Mouse (Mus musculus): ENCODE data around the gene Atp13a3.
"Not testable (repeated sequence)": the region's sequence is repeated elsewhere in the genome, so short reads cannot be mapped to it uniquely, and the experiment has no call there.

Atp13a3 gene

DNA sequence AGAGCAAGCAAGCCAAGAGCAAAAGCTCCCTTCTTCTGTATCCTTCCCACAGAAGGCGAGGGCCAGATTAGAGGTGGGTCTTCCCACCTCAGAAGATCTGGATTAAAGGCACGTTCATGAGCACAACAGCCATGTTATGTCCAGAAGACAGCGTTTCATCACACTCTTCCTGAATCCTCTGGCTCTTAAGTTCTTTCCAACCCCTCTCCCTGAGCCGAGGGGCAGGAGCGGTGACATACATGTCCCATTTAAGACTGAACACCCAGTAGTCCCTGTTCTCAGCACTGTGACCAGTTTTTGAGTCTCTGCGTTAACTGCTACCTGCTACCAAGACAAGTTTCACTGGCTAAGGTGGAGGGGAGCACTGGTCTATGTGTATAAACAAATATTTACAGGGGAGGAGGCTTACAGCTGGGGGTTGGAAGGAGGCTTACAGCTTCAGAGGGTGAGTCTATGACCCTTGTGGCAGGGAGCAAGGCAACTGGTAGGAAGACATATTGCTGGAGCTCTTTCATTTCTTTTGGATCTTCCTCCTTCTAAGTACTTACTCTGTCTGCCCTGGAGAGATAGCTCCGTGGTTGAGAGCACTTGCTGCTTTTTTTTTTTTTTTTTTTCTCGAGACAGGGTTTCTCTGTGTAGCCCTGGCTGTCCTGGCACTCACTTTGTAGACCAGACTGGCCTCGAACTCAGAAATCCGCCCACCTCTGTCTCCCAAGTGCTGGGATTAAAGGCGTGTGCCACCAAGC lies at the start of gene Atp13a3:
Atp13a3 (minus strand) TSS at position 51 of the 746 bp plus-strand sequence.
- DNase-seq: no peak

DNA sequence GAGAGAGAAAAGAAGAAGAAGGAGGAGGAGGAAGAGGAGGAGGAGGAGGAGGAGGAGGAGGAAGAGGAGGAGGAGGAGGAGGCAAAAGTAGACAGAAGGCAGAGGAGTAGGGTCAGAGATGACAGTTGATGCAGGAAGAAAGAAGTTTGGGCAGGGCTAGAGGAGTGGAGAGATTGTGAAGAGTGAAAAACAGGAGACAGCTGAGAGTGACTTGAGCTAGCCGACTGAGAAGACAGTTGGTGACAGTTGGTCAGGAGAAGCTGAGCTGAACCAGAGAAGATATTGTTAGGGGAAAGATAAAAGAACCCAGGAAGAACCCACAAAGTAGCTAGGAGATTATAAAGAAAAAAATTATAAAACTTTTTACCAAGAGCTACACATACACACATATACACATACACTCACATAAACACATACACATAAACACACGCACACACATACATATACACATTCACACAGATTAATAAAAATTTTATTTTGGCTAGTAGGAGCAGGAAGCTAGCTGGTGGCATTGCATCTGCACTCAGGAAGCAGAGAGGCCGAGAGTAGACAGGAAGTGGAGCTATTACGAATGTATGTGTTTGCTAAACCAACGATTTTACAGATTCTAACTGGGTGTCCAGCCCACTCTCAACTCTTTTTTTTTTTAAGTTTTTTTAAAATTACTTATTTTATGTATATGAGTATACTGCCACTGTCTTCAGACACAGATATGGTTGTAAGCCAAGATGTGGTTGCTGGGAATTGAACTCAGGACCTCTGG lies 47.6 kb upstream of the Atp13a3 start:
- no peak for DNase-seq

DNA sequence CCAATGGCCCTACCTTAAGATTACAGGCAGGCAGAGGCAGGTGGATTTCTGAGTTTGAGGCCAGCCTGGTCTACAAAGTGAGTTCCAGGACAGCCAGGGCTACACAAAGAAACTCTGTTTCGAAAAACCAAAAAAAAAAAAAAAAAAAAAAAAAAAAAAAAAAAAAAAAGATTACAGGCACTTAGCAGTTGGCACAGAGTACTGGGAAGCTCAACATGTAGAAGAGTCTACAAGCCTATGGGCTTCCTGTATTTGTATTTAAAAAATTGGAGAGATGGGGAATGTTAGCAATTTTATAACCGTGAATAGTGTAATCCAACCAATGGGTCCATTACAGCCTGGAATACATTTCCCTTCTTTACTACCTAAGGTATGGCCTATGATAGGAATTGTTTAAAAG lies 45.4 kb upstream of the Atp13a3 start:
- DNase-seq: not testable (repeated sequence)

DNA sequence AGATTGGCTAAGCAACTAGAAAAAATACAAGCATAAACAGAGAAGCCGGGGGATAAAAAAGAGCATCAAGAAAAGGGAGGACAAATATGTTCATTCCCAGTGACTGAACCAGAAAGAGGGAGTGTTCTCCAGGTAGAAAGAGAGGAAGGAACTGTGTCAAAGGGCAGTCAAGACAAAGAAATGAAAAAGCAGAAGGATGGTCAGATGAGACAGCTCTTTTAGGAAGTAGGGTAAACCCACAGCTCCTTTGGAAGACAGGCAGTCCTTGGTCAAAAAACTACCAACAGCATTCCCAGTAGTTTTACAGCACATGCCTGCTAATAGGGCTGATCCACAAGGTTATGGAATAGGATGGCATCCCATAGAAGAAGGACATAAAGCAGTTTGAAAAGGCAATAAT lies 43.2 kb upstream of the Atp13a3 start:
- DNase-seq: no peak

DNA sequence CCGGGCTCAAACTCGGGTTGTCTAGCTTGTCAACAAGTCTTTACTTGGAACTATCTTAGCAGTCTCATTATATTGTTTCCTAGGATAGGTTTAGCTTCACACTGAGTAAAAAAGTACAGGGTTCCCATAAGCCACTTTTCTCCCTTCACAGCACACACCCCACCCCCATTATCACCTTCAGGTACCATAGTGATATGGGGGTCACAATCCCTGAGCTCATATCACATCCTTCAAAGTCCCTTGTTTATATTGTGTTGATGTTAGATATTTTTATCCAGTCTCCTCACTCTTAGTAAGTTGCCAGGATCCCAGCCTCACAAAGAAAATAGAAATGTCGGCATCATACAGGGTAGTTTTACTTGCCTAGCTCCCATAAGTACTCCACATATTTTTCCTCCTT lies 42.4 kb upstream of the Atp13a3 start:
- DNase-seq: no peak

DNA sequence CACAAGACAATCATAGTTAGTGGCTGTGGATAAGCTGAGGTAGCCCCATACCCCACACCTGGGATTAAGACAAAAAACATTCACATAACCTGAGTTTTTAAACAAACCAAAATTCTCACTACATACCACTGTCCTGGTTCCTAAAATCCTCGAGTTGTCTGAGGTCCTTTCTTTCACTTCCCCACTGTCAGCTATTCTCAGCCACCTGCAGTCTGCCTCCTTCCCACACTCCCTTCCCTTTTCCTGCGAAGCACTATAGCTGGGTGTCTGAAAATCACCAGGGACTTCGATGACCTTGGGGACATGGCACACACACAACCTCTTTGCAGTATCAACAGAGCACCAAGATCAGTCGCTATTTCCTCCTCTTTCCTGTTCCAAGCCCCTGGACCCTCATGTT lies 41.9 kb upstream of the Atp13a3 start:
- no peak for DNase-seq

DNA sequence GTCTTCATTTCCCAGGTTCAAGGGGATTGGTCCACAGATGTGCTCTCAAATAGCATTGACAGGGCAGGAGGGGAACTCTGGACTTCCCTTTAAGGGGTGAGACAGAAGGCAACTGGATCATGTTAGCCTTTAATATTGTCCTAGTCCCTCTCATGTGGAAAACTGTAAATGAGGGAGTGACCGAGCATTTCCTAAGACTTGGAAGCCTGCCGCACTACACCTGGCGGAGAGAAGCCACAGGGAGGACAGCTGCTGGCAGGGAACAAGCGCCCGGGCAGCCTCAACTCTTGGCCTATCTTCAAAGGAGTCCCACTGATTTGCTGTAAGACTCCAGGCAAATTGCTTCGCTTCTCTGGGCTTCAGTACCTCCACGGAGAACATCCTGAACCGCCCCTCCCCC lies 37.6 kb upstream of the Atp13a3 start:
- DNase-seq: peak; percentile 29 to 50

DNA sequence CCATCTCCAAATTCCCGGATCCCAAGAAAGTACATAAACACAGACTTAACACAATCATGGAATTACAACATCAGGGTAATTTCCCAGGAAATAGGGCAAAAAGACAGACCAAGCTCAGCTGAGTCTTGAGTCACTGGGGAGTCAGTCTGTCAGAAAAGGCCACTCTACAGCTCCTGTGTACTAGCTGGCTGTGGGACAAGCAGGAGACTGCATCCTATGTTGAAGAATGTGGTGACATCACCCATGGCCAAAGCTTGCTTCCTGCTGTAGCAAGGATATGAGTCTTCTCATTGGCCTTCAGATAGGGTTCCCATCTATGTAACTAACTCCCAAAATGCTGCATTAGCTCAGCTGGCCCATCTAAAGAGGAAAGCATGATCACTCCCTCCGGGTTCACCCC lies 36.7 kb upstream of the Atp13a3 start:
- no peak for DNase-seq

DNA sequence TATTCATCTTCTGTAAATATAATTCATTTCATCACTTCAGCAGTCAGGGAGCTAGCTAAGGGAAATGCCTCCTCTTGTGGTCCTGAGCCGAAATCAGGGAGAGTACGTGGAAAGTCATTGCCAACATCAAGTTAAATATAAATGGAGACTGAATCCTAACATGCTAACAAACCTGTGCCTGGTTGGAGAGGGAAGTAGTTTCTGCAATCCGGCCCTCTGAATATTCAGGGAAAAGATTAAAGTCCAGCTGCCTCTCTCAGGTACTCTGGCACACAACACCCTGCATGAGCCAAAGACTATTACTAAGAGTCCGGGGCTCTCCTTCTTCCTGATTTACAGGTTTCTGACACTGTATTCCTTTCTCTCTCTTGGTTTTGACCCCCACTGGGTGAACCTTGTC lies 35.6 kb upstream of the Atp13a3 start:
- DNase-seq: peak; percentile 65 to 87

DNA sequence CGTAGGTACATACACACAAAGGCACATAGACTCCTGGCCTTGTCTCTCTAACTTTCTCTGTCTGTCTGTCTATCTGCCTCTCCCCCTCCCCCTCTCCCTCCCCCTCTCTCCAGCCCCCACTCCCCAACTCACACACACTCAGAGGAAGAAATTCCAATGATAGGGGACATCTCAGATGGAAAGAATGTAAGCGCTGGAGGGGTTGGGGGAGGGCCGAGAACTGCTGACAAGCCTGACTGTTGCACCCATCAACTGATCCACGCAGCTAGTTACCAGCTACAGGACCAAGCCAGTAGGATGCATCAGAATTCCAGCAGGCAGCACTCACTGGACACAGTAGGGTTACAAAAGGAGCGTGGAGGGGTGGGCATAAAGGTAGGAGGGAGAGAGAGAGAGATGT lies 34.1 kb upstream of the Atp13a3 start:
- no peak for DNase-seq

DNA sequence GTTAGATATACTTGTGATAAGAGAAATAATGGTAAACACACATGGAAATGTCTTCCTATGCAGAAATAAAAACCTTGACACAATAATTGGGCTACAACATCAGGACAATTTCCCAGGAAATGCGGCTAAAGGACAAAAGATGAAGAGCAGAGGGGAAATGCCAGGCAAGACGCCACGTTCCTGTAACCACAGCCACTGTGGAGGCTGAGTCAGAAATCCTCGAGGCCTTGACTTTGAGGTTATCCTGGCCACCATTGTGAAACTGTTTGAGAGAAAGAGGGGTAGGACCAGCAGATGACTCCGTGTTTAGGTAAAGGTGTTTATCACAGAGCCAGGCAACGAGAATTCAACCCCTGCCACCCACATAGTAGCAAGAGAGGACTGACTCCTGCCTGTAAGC lies 33.6 kb upstream of the Atp13a3 start:
- no peak for DNase-seq

DNA sequence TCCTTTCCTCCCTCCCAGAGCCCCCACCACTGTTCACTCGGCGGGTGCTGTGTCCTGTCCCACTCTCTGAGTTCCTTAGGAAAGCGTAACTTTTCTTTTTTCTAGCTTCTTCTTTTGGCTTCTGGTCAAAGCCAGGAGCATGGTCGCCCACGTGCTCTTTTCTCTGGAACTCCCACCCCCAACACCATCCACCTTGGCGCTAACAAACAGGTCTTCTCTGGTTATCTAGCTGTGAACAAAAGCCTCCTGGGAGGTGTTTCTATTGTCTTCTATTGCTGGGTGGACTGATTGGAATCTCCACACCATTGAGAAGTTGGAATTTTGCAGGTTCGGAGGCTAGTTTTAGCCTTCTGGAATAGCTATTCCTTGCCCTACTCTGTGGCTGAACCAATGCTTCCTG lies 30.5 kb upstream of the Atp13a3 start:
- DNase-seq: no peak

DNA sequence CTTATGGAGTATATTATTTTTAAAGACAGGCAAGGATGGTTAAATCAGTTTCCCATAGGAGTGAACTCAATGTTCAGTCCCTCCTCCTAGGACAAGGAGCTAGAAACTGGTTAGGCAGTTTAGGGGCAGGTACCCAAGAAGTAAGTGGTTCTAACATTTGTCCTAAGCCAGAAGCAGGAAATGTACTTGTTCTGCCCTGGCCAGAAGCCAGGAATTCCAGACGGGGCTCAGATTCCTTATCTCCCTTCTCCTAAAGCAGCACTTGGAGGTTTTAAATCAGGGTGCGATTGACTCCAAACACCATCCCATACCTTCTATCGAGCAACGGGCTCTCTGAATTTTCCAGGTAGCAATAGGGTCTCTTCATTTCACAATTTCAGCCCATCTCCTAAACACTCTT lies 29.6 kb upstream of the Atp13a3 start:
- DNase-seq: no peak

DNA sequence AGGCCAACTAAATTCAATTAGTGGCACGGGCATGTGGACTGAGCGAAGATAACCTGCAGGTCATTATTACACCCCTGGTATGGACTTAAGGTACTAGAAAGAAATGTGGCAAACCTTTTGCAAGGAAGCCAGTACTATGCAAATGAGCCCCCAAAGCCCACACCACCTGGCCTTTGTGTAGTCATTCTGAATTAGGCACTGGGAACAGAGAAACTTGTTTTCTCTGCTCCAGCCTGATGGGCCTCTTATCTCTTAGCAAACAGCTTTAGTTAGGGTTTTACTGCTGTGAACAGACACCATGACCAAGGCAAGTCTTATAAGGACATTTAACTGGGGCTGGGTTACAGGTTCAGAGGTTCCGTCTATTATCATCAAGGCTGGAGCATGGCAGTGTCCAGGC lies 27.4 kb upstream of the Atp13a3 start:
- DNase-seq: no peak

DNA sequence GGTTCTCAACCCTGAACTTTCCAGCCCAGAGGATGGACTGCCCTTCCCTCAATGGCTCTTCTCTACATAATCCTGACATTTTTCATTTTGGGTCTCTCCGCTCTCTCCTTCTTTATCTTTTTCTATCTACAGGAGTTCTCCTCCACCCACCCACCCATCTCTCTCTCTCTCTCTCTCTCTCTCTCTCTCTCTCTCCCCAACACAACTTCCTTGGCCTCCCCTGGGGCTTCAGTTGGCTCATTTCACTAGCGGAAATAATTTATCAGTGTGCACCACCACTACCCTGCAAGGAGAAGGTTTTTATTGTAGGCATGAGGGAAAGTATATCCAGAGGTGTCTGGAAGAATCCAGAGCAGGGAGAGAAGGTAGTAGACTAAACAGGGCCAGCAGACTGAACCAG lies 26.3 kb upstream of the Atp13a3 start:
- no peak for DNase-seq

DNA sequence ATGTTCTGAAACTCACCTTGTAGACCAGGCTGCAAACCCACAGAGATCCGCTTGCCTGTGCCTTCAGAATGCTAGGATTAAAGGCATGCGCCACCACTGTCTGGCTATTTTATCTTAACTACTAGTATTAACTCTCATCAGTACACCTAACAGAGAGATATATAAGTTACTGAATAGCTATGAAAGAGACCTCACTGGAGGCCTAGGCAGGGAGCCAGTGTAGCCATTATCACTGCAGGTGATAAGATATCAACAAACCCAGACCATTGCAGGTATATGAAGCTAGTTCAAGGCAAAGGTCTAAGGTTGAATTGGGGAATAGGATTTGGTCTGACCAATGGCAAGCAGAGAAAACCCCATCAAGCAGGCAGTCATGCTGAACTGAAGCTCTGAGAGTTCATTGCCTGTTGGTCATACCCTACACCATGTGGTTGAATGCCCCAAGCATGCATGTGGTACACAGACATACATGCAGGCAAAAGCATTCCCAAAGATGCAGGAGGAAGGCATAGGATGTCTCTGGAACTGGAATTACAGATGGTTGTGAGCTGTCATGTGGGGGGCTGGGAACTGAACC lies 24.8 kb upstream of the Atp13a3 start:
- no peak for DNase-seq

DNA sequence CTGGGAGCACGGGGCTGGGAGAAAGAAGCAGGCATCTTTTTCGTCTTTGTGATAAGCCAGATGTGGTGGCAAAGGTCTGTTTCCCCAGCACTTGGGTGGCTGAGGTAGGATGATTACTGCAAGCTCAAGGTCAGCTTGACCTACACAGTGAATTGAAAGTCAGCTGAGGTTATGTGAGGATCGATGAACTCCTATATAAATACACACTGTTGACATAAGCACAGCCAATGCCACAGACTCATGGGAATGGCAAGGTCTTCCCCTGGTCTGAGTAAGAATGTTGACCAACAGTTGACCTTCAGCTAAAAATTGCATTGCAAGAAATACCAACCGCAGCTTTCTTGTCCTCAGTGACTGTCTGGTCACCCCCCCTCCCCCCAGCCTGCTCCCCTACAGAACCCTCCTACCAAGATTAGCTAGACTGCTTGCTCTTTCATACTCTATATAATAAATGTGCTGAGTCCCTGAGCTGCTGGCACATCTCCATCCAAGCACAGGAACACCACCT lies 23.0 kb upstream of the Atp13a3 start:
- DNase-seq: no peak

DNA sequence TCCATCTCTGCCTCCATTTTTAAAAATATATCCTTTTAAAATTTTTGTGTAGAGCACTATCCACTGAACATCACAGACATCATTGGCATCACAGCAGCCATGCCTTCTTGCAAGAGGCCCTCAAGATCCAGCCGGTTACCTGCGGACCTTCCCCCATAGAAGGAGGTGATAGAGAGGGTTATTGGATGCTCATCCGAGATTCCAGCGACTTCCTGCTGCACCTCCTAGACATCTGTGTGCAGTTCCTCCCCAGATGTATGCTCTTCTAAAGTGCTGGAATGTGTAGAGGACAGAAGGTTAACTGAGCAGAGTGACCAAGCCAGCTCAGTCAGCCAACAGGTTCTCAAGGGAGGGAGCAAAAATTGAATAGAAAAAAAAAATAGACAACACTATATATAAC lies 21.7 kb upstream of the Atp13a3 start:
- no peak for DNase-seq

DNA sequence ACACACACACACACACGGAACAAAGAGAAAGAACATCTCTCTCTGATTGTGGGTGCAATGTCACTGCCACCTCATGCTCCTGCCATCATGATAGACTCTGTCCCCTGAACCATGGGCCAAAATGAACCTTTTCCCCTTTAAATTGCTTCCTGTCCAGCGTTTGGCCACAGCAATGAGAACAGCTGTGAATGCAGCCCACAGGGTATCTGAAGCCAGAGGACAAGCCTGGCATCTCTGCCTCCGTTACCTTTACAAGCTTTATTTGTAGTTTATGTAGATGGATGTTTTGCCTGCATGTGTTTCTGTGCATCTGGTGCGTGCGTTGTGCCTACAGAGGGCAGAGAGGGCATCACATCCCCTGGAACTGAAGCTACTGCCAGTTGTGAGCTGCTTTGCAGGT lies 21.2 kb upstream of the Atp13a3 start:
- no peak for DNase-seq

DNA sequence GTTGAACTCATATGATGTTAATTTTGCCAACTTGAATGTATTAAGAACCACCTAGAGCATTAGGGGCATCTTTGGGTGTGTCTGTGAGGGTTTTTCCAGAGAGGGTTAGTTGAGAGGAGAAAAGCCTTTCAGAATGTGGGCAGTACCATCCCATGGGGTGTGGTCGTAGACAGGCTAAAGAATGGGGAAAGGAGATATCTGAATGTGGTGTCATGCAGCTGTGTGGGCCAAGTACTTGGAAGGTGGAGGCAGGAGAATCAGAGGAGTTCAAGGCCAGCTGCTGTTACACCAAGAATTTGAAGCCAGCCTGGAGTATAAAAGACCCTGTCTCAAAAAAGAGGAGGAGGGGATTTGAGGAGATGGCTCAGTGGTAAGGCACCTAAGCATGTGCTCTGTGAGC lies 20.2 kb upstream of the Atp13a3 start:
- DNase-seq: no peak

DNA sequence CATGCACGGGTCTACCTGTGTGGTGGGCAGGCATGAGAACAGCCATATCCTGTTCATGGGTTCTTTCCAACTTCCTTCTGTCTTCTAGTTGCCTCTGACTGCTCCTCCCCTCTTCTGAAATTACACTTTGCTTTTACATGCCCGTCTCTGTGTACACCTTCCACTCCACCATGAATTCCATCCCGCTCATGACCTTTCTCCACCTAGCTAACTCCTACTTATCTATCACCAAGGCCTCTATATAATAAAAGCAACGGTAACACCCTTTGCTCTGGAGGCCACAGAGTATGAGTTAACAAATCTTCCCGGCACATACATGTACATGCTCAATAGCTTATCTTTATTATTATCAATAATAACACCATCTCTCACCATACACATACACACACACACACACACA lies 18.3 kb upstream of the Atp13a3 start:
- DNase-seq: no peak

DNA sequence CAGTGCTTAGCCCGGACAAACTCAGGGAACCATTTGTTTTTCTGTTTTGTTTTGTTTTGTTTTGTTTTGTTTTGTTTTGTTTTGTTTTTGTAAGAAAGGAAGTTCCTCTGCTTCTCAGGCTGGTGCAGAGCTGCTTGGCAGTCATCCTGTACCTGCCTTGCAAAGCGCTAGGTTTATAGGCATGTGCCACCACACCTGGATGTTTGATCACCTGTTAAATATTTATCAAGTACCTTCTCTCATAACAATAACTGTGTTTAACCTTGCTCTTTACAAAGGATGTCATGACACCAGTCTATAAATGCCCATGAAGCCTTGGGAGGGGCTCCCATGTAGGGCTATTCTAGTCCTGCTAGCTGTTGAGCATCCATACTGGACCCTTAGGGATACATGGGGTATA lies 10.9 kb upstream of the Atp13a3 start:
- DNase-seq: no peak

DNA sequence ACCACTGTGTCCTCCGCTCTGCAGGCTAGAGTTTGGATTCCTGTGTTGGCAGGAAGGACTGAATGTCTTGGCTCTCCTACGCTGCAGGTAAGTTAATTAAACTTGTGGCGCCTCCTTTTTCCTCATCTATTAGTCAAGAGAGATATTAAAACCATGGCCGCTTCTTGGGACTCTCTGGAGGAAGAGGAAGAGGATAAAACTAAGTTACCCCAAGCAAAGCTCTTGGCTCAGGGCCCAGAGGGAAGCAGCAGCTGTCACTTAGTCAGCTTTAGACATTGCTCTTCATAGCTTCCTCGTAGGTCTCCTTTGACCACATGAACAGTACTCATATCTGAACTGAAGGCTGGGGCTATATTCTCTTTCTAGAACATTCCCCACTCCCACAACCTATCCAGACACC lies 10.5 kb upstream of the Atp13a3 start:
- peak; percentile 16 to 41 for DNase-seq

DNA sequence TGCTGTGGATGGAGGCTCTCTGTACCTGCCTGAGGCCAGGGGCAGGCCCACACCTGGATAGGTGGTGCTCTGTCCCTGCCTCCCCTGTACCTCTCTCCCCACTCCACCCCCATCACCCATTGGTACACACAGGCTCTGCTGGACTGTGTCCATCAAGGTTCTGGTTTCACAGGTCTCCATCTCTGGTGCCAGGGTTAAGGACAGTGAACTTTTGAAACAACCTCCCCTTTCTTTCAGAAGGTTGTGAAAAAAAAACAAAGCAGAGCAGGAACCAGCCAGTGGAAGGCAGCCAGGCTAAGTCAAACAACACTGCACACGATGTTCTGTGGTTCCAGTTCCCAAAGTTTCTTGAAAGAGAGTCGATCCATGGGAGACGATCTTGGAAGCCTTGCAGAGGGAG lies 6.9 kb upstream of the Atp13a3 start:
- peak in 1 of 2 experiments; percentile 40 for DNase-seq

All from kidney, adult 8-10 months (tissue).